Mouse (Mus musculus) urinary bladder, adult 18-20 months (tissue): Measurements from ENCODE around the gene Cacybp.

Experiments used
- DNase-seq, 2 experiments: peaks; one replicate each; pipeline ENCODE4 v3.0.0; 2022; ENCODE audit warnings: low spot score in 2 of 2, mixed read lengths in 2 of 2

The Cacybp gene

GRCm38 (mm10) chr1:160214171-160214570 lies 1.5 kb upstream of the Cacybp start:
- DNase-seq: no peak

- DNase-seq: peak in 1 of 2 experiments; percentile 16
Measured at GRCm38 (mm10) chr1:160212123-160212691, 468 bp downstream of the Cacybp start.

GRCm38 (mm10) chr1:160211597-160212122 lies 1.0 kb downstream of the Cacybp start:
- no peak for DNase-seq

GRCm38 (mm10) chr1:160210566-160210965 lies 2.1 kb downstream of the Cacybp start:
- DNase-seq: no peak

- no peak for DNase-seq
Measured at GRCm38 (mm10) chr1:160209844-160210243, 2.8 kb downstream of the Cacybp start.

- DNase-seq: no peak
Measured at GRCm38 (mm10) chr1:160205486-160205885, 7.2 kb downstream of the Cacybp start.

GRCm38 (mm10) chr1:160195337-160195663 lies 17.4 kb downstream of the Cacybp start:
- no peak for DNase-seq

GRCm38 (mm10) chr1:160194529-160195336 lies 17.9 kb downstream of the Cacybp start, which contains the start of gene Mrps14:
TSS of gene Mrps14 (plus strand) at chr1:160195215.
- DNase-seq: peak; percentile 98

- peak in 1 of 2 experiments; percentile 5 for DNase-seq
Measured at GRCm38 (mm10) chr1:160184506-160184905, 28.2 kb downstream of the Cacybp start.

- no peak for DNase-seq
Measured at GRCm38 (mm10) chr1:160181216-160181615, 31.5 kb downstream of the Cacybp start.

GRCm38 (mm10) chr1:160176903-160177302 lies 35.8 kb downstream of the Cacybp start:
- no peak for DNase-seq

GRCm38 (mm10) chr1:160166600-160166999 lies 46.1 kb downstream of the Cacybp start:
- DNase-seq: no peak

GRCm38 (mm10) chr1:160158190-160158589 lies 54.5 kb downstream of the Cacybp start:
- no peak for DNase-seq

- no peak for DNase-seq
Measured at GRCm38 (mm10) chr1:160153480-160153879, 59.2 kb downstream of the Cacybp start, which contains the start of gene Tnn. TSS of gene Tnn (minus strand) at chr1:160153580.
